Mouse (Mus musculus): ENCODE results near the gene Serpinb9.
A peak's percentile ranks its signal among the peaks of the same experiment; 100 is the strongest.
"Not testable (repeated sequence)": the region's sequence is repeated elsewhere in the genome, so short reads cannot be mapped to it uniquely, and the experiment has no call there.

Serpinb9 gene

DNA sequence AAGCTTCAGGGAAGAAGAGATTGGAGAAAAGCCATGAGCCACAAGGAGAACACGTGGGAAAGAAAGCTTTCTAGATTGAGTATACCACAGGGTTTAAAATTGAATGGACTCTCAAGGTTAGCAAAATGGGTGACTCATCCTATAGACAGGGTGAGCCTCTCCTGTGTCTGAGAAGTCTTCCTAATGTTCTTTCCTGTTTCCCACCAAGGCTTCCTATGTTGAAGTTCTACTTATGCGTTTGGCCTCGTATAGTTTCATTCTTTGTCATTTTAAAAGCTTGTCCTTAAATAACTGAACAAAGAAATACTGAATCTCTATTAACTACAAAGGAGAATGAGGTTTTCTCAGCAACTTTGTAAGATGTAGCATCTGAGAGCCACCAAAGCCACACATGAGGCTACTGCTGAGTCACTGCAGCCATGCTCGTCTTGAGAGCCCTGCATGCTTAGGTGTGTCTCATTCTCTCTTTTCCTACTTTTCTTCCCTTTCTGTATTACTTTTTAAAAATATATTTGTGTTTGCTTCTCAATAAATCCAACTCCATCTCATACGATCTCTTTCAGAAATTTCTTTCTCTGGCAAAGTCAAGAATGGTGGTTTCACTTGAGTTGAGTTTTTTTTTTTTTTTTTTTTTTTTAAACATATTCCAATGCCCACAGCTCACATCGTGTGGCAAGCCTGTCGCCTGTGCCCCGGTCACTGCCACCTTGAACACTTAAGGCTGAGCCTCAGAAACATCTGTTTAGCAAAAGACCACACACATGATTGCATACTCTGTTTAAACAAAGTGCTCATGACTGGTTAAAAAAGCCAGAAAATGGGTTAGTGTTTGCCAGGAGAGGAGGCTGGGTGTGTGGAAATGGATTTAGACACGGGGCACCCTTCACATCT lies 718 bp downstream of the Serpinb9 start:
- peak; percentile 9 for DNase-seq (ENCODE audit: low read depth, low spot score)

DNA sequence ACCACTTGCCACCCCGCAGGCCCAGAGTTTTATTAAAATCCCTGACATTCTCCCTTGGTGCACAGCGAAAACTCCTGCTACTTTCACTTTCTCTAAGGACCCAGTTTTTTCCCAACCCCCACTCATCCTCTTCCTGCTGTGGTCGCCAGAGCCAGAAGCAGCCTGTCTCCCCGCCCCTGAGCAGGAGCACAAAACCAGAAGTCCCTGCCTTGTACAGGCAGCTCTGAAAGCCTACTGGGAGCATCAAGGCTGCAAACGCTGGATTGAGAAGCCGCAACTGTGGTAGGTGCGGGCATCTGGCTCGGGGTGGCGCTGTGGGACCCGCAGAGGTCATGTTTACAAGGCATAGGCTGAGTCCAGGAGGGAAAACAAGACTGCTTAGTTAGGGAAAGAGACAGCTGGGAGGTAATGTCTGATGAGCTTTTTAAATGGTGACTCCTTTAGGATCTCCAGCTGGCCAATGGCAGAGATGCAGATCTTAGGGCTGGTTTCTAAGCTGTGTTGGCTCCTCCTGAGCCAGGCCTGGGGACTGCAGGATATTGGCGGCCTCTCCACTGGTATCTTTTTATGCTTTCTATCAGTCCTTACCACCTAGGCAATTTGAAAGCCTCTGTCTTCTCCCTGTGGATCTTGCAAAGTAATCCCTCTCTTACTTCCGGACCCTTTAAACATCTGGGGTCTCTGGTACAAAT lies 1.5 kb downstream of the Serpinb9 start:
- DNase-seq (ENCODE audit: low read depth, low spot score), result peak; percentile 92

- DNase-seq (ENCODE audit: low read depth, low spot score), result peak; percentile 8
These were observed 2.5 kb downstream of the Serpinb9 start for GRCm38 (mm10) chr13:33005501-33006075.

GRCm38 (mm10) chr13:33006555-33006954 lies 3.5 kb downstream of the Serpinb9 start:
- no peak for DNase-seq (ENCODE audit: low read depth, low spot score)

DNA sequence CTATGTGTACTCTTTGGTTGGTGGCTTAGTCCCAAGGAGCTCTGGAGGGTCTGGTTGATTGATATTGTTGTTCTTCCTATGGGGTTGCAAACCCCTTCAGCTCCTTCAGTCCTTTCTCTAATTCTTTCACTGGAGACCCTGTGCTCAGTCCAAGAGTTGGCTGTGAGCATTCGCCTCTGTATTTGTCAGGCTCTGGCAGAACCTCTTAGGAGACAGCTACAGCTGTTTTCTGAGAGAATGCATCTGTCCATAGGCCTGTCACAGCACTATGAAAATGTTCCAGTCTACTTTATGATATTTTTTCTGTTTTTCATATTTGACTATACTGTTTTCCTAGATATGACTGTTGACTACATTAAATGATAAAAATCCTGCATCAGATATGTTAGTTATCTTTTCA lies 9.3 kb downstream of the Serpinb9 start:
- no peak for DNase-seq (ENCODE audit: low read depth, low spot score)

GRCm38 (mm10) chr13:33013271-33013670 lies 10.2 kb downstream of the Serpinb9 start:
- no peak for DNase-seq (ENCODE audit: low read depth, low spot score)

GRCm38 (mm10) chr13:33022371-33022770 lies 19.3 kb downstream of the Serpinb9 start:
- DNase-seq (ENCODE audit: low read depth, low spot score), result no peak

- peak; percentile 18 for DNase-seq (ENCODE audit: low read depth, low spot score)
These were observed 23.5 kb downstream of the Serpinb9 start for GRCm38 (mm10) chr13:33026427-33027057.

DNA sequence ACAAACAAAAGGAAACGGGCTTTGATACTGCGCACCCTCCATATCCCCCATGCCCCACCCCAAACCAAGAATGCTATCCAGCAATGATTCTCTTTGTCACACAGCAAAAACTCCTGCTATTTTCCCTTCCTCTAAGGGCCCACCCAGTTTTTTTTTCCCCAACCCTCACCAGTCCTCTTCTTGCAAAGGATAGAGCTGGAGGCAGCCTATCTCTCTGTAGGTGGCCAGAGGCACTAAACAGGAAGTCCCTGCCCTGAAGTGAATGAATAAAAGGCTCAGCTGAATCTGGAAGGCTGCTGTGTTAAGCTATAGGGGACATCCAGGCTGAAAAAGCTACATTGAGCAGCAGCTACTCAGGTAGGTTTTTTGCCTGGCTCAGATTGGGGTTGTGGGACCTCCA lies 24.2 kb downstream of the Serpinb9 start, which contains the start of gene Serpinb9b:
TSS of gene Serpinb9b (plus strand) at position 173 of the 400 bp plus-strand sequence.
- peak; percentile 93 for DNase-seq (ENCODE audit: low read depth, low spot score)

DNA sequence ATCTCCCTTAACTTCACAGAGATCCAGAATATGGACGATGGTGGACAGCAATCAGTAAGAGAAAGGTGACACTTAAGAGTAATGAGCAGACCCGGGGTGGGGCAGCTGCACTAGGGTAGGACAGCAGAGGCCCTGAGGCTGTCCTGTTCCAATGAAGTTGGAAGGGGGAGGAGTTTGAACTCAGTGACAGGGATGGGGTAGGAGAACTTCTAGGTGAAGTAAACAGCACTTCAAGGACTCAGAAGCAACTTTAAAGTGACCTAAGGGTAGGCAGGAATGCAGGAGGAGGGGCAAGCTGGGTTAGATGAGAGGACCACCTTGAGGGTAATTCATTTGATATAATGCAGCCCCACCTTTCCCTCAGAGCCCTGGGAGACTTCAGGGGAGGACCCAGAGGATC lies 25.1 kb downstream of the Serpinb9 start:
- peak; percentile 38 for DNase-seq (ENCODE audit: low read depth, low spot score)

GRCm38 (mm10) chr13:33028550-33028949 lies 25.5 kb downstream of the Serpinb9 start:
- peak; percentile 7 for DNase-seq (ENCODE audit: low read depth, low spot score)

DNA sequence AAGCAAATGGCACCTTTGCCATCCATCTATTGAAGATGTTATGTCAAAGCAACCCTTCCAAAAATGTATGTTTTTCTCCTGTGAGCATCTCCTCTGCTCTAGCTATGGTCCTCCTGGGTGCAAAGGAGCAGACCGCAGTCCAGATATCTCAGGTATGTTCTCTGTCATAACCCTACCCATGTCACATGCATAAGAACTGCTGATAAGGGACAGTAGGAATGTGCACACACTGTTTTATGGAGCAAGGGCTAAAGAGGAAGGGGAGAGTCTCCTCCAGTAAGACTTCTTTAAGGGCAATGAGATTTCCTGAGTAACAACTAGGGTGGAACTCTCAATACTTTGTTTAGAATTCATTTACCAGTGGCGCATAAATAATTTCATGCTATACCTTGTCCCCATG lies 26.4 kb downstream of the Serpinb9 start:
- not testable (repeated sequence) for DNase-seq (ENCODE audit: low read depth, low spot score)

DNA sequence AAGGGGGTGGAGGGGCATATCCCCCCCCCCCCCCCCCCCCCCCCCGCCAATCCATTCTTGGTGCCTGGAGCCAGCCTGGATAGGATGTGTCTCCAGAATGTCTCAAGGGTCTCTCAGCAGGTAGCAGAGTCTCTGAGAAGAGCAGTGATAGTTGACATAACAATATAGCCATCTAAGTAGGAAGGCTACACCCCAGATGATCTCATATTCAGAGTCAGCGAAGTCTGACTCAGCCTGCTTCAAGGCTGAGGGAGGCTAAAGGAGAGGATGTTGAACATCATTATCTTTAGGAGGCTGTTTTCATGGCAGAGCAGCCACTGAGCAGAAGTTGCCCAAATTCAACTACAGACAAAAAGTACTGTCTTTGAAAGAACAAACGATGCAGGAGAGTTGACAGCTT lies 27.2 kb downstream of the Serpinb9 start:
- peak; percentile 60 for DNase-seq (ENCODE audit: low read depth, low spot score)

DNA sequence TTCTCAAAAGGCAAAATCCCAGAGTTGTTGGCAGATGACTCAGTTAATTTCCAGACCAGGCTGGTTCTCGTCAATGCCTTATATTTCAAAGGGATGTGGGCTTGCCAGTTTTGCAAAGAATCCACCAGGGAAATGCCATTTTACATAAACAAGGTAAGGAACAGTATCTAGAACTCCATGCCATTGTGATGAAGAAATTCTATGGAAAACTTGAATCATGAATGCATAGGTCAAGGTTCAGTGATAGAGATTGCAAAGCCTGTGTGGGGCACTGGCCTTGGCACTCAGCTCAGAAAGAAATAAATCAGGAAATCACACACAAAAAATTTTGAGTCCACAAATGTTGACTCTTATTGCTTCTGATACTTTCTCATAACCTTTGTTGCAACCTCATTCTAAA lies 32.5 kb downstream of the Serpinb9 start:
- no peak for DNase-seq (ENCODE audit: low read depth, low spot score)

DNA sequence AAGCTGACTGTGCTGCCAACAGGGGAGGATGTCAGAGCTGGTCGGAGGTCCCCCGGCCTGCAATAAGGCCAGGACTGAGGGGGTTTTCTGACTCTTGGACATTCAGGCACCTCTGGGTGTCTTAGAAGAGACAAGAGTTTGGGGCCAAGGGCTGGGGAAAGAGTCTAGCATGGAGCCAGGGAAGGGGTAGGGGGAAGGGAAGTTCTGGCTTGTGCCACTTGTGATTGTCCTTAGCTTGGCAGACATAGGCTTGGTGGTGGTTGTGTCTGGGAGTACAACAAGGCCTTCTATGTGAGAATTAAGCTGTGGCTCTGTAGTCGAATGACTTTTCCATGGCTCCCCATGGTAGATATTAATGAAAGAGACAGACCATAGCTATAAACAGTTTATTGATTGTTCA lies 40.5 kb downstream of the Serpinb9 start:
- DNase-seq (ENCODE audit: low read depth, low spot score), result no peak

- no peak for DNase-seq (ENCODE audit: low read depth, low spot score)
These were observed 44.2 kb downstream of the Serpinb9 start for GRCm38 (mm10) chr13:33047234-33047633.

DNA sequence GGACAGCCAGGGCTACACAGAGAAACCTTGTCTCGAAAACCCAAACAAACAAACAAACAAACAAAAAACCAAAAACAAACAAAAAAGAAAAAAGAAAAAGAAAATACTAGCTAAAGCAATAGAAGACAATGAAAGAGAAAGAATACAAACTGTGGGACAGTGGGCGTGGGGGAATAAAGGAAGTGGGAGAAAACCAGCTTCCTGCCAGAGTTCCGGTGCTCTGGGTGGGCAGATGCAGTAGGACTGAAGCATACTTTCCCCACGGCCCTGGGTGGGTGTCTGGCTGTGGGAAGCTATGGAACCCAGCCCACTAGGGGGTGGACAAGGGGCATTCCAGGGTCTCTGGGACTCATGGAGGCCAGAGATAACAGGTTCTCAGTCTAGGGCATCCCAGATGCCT lies 45.1 kb downstream of the Serpinb9 start:
- DNase-seq (ENCODE audit: low read depth, low spot score), result no peak

- DNase-seq (ENCODE audit: low read depth, low spot score), result peak; percentile 25
These were observed 48.6 kb downstream of the Serpinb9 start for GRCm38 (mm10) chr13:33051697-33052096.

GRCm38 (mm10) chr13:33063048-33063447 lies 60.0 kb downstream of the Serpinb9 start:
- peak; percentile 18 for DNase-seq (ENCODE audit: low read depth, low spot score)

Data from R1 (cell line).